Mouse (Mus musculus) layer of hippocampus, adult 2 months (tissue): ENCODE data around the gene Foxn2. TPM values are rescaled to one million over a fixed set of nuclear protein-coding genes. Genes with fewer than 3 reads are reported as not detected.
A peak's percentile ranks its signal among the peaks of the same experiment; 100 is the strongest.

Experiments
- DNase-seq, 2 experiments: peaks; one replicate each; pipeline ENCODE4 v3.0.0; 2022; ENCODE audit warnings: low spot score in 2 of 2
- H3K27ac ChIP-seq: fragments of 200-600 bp; 2 replicates; pipeline ENCODE4 v1.8.1; 2022
- H3K4me3 ChIP-seq: fragments of 200-600 bp; 2 replicates; pipeline ENCODE4 v1.8.1; 2022; ENCODE audit warnings: mild to moderate bottlenecking
- CTCF ChIP-seq: fragments of 200-600 bp; conservative IDR thresholded peaks from 2 replicates; pipeline ENCODE4 v1.8.1; 2022; ENCODE audit warnings: antibody characterized with exemption, mild to moderate bottlenecking, moderate library complexity
- total RNA-seq, 2 experiments: library from RNA; stranded (reverse); gene quantifications; 2 replicates each; pipeline ENCODE4 v1.2.3; 2021

The Foxn2 gene
- total RNA-seq, 2 experiments from 2014 or later, result 24.7 to 26.3 TPM

- Histone ChIP-seq H3K4me3 (no peak overlapping the region), H3K27ac (no peak overlapping the region)
- TF ChIP-seq CTCF, result no peak
- no peak for DNase-seq
These were observed 50.0 kb downstream of the Foxn2 start for GRCm38 (mm10) chr17:88490546-88490945.

DNA sequence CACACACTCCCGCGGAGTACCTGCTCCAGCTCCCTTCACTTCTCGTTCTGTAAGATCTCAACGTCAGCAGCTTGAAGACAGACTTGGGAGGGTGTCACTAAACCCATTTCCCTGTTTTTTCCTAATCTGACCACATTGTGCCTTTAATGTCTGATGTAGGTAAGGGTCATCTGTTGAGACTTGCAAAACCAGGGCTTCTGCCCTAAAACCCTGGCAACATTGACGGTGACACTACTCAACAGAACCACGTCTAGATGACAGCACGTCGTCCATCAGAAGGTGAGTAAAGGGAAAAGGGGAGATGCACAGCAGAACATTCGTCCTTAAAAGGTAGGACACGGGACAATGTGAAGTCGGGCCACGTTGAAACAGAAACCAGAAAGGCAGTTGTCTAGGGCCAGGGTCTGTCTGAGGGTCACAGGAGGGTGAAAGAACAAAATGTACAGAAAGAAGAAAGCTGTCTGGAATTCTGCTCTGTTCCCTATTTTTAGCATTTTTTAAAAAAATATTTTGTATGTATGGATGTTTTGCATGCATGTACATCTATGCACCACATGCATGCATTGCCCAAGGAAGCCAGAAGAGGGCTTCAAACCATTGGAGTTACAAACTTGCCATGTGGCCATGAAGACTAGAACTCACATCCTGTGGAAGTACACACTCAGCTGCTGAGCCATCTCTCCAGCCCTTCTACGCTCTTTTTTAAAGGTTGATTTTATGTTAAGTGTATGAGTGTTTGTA, 51.0 kb downstream of the Foxn2 start:
- Histone ChIP-seq H3K27ac (no peak overlapping the region), H3K4me3 (no peak overlapping the region)
- no peak for DNase-seq
- peak; percentile 61 for TF ChIP-seq CTCF

DNA sequence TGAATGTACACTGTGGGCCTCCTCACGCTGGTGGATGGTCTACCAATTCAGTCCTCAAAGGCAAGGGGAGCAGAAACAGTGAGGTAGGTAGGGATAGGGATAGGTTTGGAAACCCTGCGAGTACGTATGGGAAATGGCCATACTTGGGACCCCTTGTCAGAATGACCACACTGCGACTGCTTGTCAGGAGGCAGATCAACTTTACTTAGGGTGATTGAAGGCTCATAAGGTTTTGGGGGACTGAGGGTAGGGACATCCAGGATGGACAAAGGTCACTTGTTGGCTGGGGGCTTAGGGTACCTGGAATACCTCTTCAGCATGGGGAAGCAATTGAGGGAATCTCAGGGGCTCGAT, 51.6 kb downstream of the Foxn2 start:
- Histone ChIP-seq H3K27ac (no peak overlapping the region), H3K4me3 (no peak overlapping the region)
- no peak for TF ChIP-seq CTCF
- no peak for DNase-seq

- Histone ChIP-seq H3K27ac (peak overlapping the region; percentile 88), H3K4me3 (peak overlapping the region; percentile 43; the same call in 1 of the 2 replicates)
- no peak for TF ChIP-seq CTCF
- DNase-seq, result no peak
These were observed 53.0 kb downstream of the Foxn2 start for GRCm38 (mm10) chr17:88493551-88493950.

- peak; percentile 41 to 59 for DNase-seq
- no peak for TF ChIP-seq CTCF
- Histone ChIP-seq H3K4me3 (peak overlapping the region; percentile 43), H3K27ac (peak overlapping the region; percentile 88)
These were observed 53.7 kb downstream of the Foxn2 start for GRCm38 (mm10) chr17:88494121-88494771.

GRCm38 (mm10) chr17:88494772-88495132, 54.2 kb downstream of the Foxn2 start:
- peak overlapping the region; percentile 43 for H3K4me3 ChIP-seq
- DNase-seq, result no peak
- no peak for TF ChIP-seq CTCF
- peak overlapping the region; percentile 88 for H3K27ac ChIP-seq

GRCm38 (mm10) chr17:88498090-88498682, 57.7 kb downstream of the Foxn2 start:
- TF ChIP-seq CTCF, result no peak
- no peak for DNase-seq
- no peak overlapping the region for H3K27ac ChIP-seq
- no peak overlapping the region for H3K4me3 ChIP-seq

DNA sequence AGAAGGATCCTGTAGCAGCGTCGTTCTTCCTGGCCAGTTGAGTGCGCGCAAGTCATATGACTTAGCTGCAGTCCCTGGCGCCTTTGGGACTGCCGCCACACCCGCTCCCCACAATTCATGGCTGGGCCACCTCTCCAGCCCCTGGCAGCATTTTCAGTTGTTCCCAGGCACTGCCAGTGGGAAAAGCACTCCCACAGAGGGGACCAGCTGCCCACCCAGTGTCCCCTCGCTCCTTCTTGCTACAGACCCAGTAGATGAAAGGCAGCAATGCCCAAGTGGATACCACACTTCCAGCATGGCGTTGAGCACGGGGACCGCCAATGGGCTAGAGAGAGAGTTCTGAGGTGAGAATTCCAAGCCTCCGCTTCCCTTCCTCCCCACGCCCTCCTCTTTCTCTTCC, 63.5 kb downstream of the Foxn2 start:
- DNase-seq, result no peak
- no peak for TF ChIP-seq CTCF
- Histone ChIP-seq H3K4me3 (no peak overlapping the region), H3K27ac (no peak overlapping the region)

GRCm38 (mm10) chr17:88505275-88505723, 64.8 kb downstream of the Foxn2 start:
- Histone ChIP-seq H3K4me3 (no peak overlapping the region), H3K27ac (peak overlapping the region; percentile 84; the same call in 1 of the 2 replicates)
- DNase-seq, result peak; percentile 57
- no peak for TF ChIP-seq CTCF

DNA sequence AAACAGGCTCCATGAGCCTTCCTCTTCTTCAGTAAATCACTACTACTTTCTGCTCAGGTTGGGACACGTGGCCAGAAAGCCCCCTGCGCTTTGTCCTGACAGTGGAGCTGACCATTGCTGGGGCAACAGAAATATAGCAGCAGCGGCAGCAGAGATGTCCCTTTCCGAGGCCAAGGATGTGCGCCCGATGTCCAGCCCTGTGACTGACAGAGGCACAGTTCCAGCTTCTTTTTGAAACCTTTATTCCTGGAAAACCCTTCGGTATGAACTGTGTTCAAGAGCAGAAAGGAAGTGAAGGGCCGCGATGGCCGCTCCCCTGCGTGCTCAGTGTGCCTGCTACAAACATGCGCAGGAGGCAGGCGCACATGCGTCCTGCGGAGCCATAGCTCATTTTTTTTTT, 65.4 kb downstream of the Foxn2 start:
- DNase-seq, result no peak
- peak overlapping the region; percentile 34 for H3K4me3 ChIP-seq
- peak overlapping the region; percentile 84 for H3K27ac ChIP-seq
- no peak for TF ChIP-seq CTCF

DNA sequence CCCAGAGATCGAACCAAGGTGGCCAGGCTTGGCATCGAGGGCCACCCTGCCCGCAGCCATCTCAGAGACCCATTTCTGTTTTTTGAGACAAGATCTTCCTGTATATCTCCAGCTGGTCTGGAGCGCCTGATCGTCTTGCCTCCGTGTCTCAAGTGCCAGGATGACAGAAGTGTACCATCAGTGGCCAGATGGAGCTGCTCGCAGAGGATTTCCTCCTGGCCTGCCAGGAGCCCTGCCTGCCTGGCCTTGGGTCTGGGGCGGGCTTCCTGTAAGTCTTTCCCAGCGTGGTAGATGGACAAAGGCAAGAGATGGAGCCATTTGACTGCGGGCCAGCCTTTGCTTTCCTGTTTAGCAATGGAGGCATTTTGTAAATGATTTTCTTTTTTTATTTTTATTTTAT, 66.9 kb downstream of the Foxn2 start:
- H3K27ac ChIP-seq, result no peak overlapping the region; the same call in 1 of the 2 replicates

DNA sequence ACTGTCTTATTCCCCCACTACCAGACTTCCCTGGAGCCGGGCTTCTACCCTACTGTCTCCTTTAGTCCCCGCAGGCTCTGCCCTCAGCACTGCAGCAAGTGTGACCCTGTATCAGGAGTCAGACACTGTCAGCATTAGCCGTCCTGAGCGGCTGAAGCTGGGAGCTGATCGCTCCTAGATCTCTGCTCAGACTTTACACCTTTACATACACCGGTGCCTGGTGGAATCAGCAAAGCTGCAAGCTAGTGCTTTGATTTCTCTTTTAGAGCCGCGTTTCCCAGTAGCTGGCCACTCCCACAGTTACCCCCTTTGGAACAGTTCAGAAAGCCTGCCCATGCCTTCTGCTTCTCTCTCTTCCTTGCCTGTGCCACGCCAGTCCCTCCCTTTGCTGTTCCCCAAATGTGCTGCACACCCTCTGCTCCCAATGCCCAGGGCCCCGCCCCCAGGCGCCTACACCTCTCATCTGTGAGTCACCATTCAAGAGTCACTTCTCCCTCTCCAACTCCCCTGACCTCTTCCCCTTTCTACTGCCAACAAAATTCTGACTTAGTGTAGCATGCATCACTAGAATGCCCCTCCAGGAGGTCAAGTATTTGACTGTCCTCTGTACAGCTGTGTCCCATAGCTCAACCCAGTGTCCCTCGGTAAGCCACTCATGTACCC, 68.5 kb downstream of the Foxn2 start:
- H3K27ac ChIP-seq, result peak overlapping the region; percentile 39; the same call in 1 of the 2 replicates
- TF ChIP-seq CTCF, result no peak
- DNase-seq, result peak in 1 of 2 experiments; percentile 41
- H3K4me3 ChIP-seq, result no peak overlapping the region

More for the DNA sequence above, 66.9 kb downstream of the Foxn2 start:
- no peak for TF ChIP-seq CTCF
- DNase-seq, result no peak
- H3K4me3 ChIP-seq, result no peak overlapping the region

DNA sequence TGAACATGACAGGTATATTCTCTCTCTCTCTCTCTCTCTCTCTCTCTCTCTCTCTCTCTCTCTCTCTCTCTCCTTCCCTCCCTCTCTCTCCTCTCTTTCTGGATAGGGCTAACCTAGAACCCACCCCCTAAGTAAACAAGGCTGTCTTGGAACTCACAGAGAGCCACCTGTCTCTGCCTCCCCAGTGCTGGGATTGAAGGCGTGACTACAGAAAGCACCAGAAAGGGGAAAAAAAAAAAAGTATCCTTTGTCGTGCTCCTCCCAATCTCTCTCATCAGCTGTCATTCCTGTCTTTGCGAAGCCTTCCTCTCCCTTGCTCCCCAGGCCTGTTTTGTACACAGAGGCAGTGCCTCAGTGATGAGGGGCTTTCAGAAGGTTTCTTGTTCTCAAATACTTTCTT, 69.5 kb downstream of the Foxn2 start:
- Histone ChIP-seq H3K27ac (no peak overlapping the region), H3K4me3 (no peak overlapping the region)
- no peak for DNase-seq
- no peak for TF ChIP-seq CTCF
